ENCODE assay signal across 17 mouse cellular contexts in the genomic region with DNA sequence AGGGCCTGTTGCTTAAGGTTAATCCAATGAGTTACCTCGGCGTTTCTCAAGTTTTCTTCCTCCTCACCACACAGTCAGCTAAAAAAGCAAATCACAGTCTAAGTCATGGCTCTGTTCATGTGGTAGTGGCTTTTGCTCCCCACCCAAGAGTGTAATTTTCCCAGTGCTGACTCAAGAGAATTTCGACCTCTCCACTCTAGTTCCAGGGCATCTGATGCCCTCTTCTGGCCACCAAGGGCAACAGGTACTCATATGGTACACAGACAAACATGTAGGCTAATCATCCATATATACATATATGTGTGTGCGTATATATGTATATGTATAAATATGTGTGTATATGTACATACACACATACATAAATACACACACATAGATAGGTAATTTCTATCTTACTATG. TPM values are rescaled to one million over a fixed set of nuclear protein-coding genes. Genes with fewer than 3 reads are reported as not detected.
DNase-seq lines count a peak whose midpoint lies in the region; ATAC-seq and TF ChIP-seq lines count a peak whose summit lies in the region.
"Had no signal": no experiment of that assay in that cellular context is flagged by ENCODE, and none has a peak within 500 bp of the region (broad histone marks: within the 10 kb centered on the region; RNA-seq: fewer than 3 reads in every experiment).

No protein-coding gene starts in this region.

- no peak for ATAC-seq in kidney, postnatal 0 days (replicated peaks; ENCODE audit: low FRiP score, low read depth)
- no peak for ATAC-seq in kidney, embryonic 16.5 days (ENCODE audit: low FRiP score, low TSS enrichment)
- ATAC-seq: intestine, embryonic 15.5 days had no signal

- no peaks in the 10 kb centered on the region for H3K27me3 ChIP-seq in kidney, postnatal 0 days (ENCODE audit: insufficient read depth, low read length)
- peaks cover 8% of the 10 kb centered on the region for H3K27me3 ChIP-seq in E14TG2a.4 (ENCODE audit: insufficient read depth, low read length)
- no peaks in the 10 kb centered on the region for H3K27me3 ChIP-seq in kidney, embryonic 16.5 days (ENCODE audit: insufficient read depth, low read length)
- H3K27me3 ChIP-seq: intestine, embryonic 15.5 days; liver, embryonic 15.5 days; megakaryocyte, embryonic 14.5 days had no signal

- TF ChIP-seq CTCF in kidney, postnatal 0 days (IDR thresholded peaks at IDR 0.05; ENCODE audit: low read depth), result peak; percentile 58
- TF ChIP-seq CTCF in E14TG2a.4 (conservative IDR thresholded peaks at IDR 0.05; ENCODE audit: low read length), result 0 out of 2 replicates have a peak, but pooled peaks have one; percentile 25
- TF ChIP-seq CTCF in brain, embryonic 14.5 days (IDR thresholded peaks at IDR 0.05; ENCODE audit: borderline replicate concordance, extremely low read depth, insufficient read depth, insufficient read length), result peak; percentile 18; the same call in 1 of the 2 replicates

- 84% methylated on average over 4 of the region's 4 CpGs for WGBS in kidney, postnatal 0 days
- 83% methylated on average over 4 of the region's 4 CpGs for WGBS in kidney, embryonic 16.5 days

- H3K4me3 ChIP-seq in kidney, postnatal 0 days (replicated peaks; ENCODE audit: low read depth, low read length), result no peak overlapping the region
- H3K4me3 ChIP-seq in E14TG2a.4 (replicated peaks; ENCODE audit: low read length), result no peak overlapping the region
- no peak overlapping the region for H3K4me3 ChIP-seq in kidney, embryonic 16.5 days (ENCODE audit: low read length)
- H3K4me3 ChIP-seq: erythroblast, embryonic 14.5 days; intestine, embryonic 15.5 days; liver, embryonic 15.5 days; megakaryocyte, embryonic 14.5 days; myocyte had no signal

- TF ChIP-seq POLR2A in brain, embryonic 14.5 days (IDR thresholded peaks at IDR 0.05; ENCODE audit: borderline replicate concordance, extremely low read depth, insufficient read depth, insufficient read length, poor library complexity, severe bottlenecking), result no peak

- peak; percentile 26 for DNase-seq in kidney, postnatal 0 days (ENCODE audit: low spot score)
- no peak for DNase-seq in kidney, adult 8-10 months
- DNase-seq in 3T3-L1 (ENCODE audit: low read depth, low spot score), result peak; percentile 70
- DNase-seq in brain, embryonic 14.5 days (ENCODE audit: low read depth), result peak; percentile 3
- DNase-seq in spleen, postnatal 10 days (ENCODE audit: low spot score in 2 of 2), result no peak
- no peak for DNase-seq in right cerebral cortex, postnatal 25 days
- DNase-seq: cerebellum, adult 11 months; heart, postnatal 36 days; thymus, adult 18-20 months had no signal

- no peak overlapping the region for H3K9ac ChIP-seq in kidney, postnatal 0 days (ENCODE audit: low read depth, low read length)
- H3K9ac ChIP-seq in kidney, embryonic 16.5 days (replicated peaks; ENCODE audit: low read length), result no peak overlapping the region
- H3K9ac ChIP-seq: intestine, embryonic 15.5 days; liver, embryonic 15.5 days had no signal

- H3K27ac ChIP-seq in kidney, postnatal 0 days, result no peak overlapping the region
- no peak overlapping the region for H3K27ac ChIP-seq in kidney, embryonic 16.5 days (ENCODE audit: low read length)
- H3K27ac ChIP-seq: intestine, embryonic 15.5 days; liver, embryonic 15.5 days had no signal

- H3K9me3 ChIP-seq in kidney, postnatal 0 days (replicated peaks; ENCODE audit: low read length), result no peaks in the 10 kb centered on the region
- no peaks in the 10 kb centered on the region for H3K9me3 ChIP-seq in E14TG2a.4 (ENCODE audit: low read length)
- H3K9me3 ChIP-seq in kidney, embryonic 16.5 days (ENCODE audit: low read length), result no peaks in the 10 kb centered on the region
- H3K9me3 ChIP-seq: intestine, embryonic 15.5 days; liver, embryonic 15.5 days; megakaryocyte, embryonic 14.5 days had no signal

- no peak overlapping the region for H3K4me2 ChIP-seq in kidney, postnatal 0 days (ENCODE audit: low read length)
- H3K4me2 ChIP-seq in kidney, embryonic 16.5 days (replicated peaks; ENCODE audit: low read depth, low read length), result no peak overlapping the region
- H3K4me2 ChIP-seq: intestine, embryonic 15.5 days; liver, embryonic 15.5 days had no signal

- no peaks in the 10 kb centered on the region for H3K36me3 ChIP-seq in kidney, postnatal 0 days (ENCODE audit: insufficient read depth, low read length)
- H3K36me3 ChIP-seq in E14TG2a.4 (ENCODE audit: insufficient read depth, low read length), result no peaks in the 10 kb centered on the region
- H3K36me3 ChIP-seq in kidney, embryonic 16.5 days (ENCODE audit: insufficient read depth, low read length), result no peaks in the 10 kb centered on the region
- H3K36me3 ChIP-seq: intestine, embryonic 15.5 days; liver, embryonic 15.5 days had no signal

- H3K4me1 ChIP-seq in kidney, postnatal 0 days (replicated peaks; ENCODE audit: insufficient read depth, low read length), result peaks cover 8% of the 10 kb centered on the region; the same call in 1 of the 2 replicates
- H3K4me1 ChIP-seq in E14TG2a.4 (replicated peaks; ENCODE audit: low read depth, low read length), result 0 out of 2 replicates have a peak, but pooled peaks cover 6% of the 10 kb centered on the region
- H3K4me1 ChIP-seq in kidney, embryonic 16.5 days (ENCODE audit: insufficient read depth, low read length), result peaks cover 18% of the 10 kb centered on the region

RNA-seq across cellular contexts. Expression of a gene that starts 2.2 kb away (rescaled TPM):
- polyA plus RNA-seq in kidney, postnatal 0 days (2015; fragmentation: Nextera tagmentation; extraction: Ambion mirVana), result 0.12 TPM in 1 of 2 replicates, not detected in the other
- polyA plus RNA-seq in brain, embryonic 14.5 days (2012; rRNA removed), result 0.09 TPM in 1 of 2 replicates, not detected in the other
- not detected in 2 replicates for polyA plus RNA-seq in kidney, embryonic 16.5 days (2015; fragmentation: Nextera tagmentation; extraction: Ambion mirVana)
- polyA plus RNA-seq: cortical plate, adult 2 months; liver, embryonic 15.5 days; myocyte had no signal

RNA-seq across cellular contexts. Expression of a gene that starts 6.2 kb away (rescaled TPM):
- polyA plus RNA-seq in kidney, postnatal 0 days (2015; fragmentation: Nextera tagmentation; extraction: Ambion mirVana), result 0.07 TPM in 1 of 2 replicates, not detected in the other
- polyA plus RNA-seq in brain, embryonic 14.5 days (2012; rRNA removed), result not detected in 2 replicates
- 0.61 TPM in 1 of 2 replicates, not detected in the other for polyA plus RNA-seq in kidney, embryonic 16.5 days (2015; fragmentation: Nextera tagmentation; extraction: Ambion mirVana)
- polyA plus RNA-seq: cortical plate, adult 2 months; erythroblast, embryonic 14.5 days; liver, embryonic 15.5 days; myocyte had no signal

RNA-seq across cellular contexts. Expression of a gene that starts 15.9 kb away (rescaled TPM):
- 69.2 and 71.7 TPM in 2 replicates for polyA plus RNA-seq in kidney, postnatal 0 days (2015; fragmentation: Nextera tagmentation; extraction: Ambion mirVana)
- polyA plus RNA-seq in brain, embryonic 14.5 days (2012; rRNA removed), result 21.4 and 26.6 TPM in 2 replicates
- polyA plus RNA-seq in kidney, embryonic 16.5 days (2015; fragmentation: Nextera tagmentation; extraction: Ambion mirVana), result 39.7 and 44.8 TPM in 2 replicates
- polyA plus RNA-seq: myocyte had no signal

RNA-seq across cellular contexts. Expression of a gene that starts 19.8 kb away (rescaled TPM):
- polyA plus RNA-seq in kidney, postnatal 0 days (2015; fragmentation: Nextera tagmentation; extraction: Ambion mirVana), result 1.3 and 1.4 TPM in 2 replicates
- 0.79 and 1.6 TPM in 2 replicates for polyA plus RNA-seq in brain, embryonic 14.5 days (2012; rRNA removed)
- 1.5 and 1.9 TPM in 2 replicates for polyA plus RNA-seq in kidney, embryonic 16.5 days (2015; fragmentation: Nextera tagmentation; extraction: Ambion mirVana)

RNA-seq across cellular contexts. Expression of a gene that starts 29.0 kb away (rescaled TPM):
- 0.07 TPM in 1 of 2 replicates, not detected in the other for polyA plus RNA-seq in kidney, postnatal 0 days (2015; fragmentation: Nextera tagmentation; extraction: Ambion mirVana)
- polyA plus RNA-seq in brain, embryonic 14.5 days (2012; rRNA removed), result 0.04 and 0.06 TPM in 2 replicates
- 0.14 TPM in 1 of 2 replicates, not detected in the other for polyA plus RNA-seq in kidney, embryonic 16.5 days (2015; fragmentation: Nextera tagmentation; extraction: Ambion mirVana)
- polyA plus RNA-seq: erythroblast, embryonic 14.5 days had no signal

Comparison
In these comparisons a context has a peak if more than half of its experiments do, and no peak if none do; other contexts are left out.
1. DNase-seq: peak in kidney, postnatal 0 days (single experiment), 3T3-L1 (single experiment) and brain, embryonic 14.5 days (single experiment); none in kidney, adult 8-10 months (0 of 2), spleen, postnatal 10 days (0 of 2) and right cerebral cortex, postnatal 25 days (single experiment).
2. Peak in every context shown above with its lines, with median percentiles within 50 percentile points of each other: CTCF ChIP-seq.